Mouse (Mus musculus) gastrocnemius, adult 18-20 months (tissue): ENCODE results near the gene Grik4. TPM values are rescaled to one million over a fixed set of nuclear protein-coding genes. Genes with fewer than 3 reads are reported as not detected.
A peak's percentile ranks its signal among the peaks of the same experiment; 100 is the strongest.
"Not testable (repeated sequence)": the region's sequence is repeated elsewhere in the genome, so short reads cannot be mapped to it uniquely, and the experiment has no call there.

ENCODE experiments used
- DNase-seq: peaks from one replicate; pipeline ENCODE4 v3.0.0; 2021; ENCODE audit warnings: low spot score
- total RNA-seq, 2 experiments: library from RNA; stranded (reverse); gene quantifications; 2 replicates each; pipeline ENCODE4 v1.2.3; 2021

Gene Grik4
- total RNA-seq, 2 experiments from 2014 or later: 0.12 TPM; not detected in 1

- no peak for DNase-seq
Observed at GRCm38 (mm10) chr9:42799242-42799641, 145.1 kb downstream of the Grik4 start.

- DNase-seq: no peak
Observed at GRCm38 (mm10) chr9:42798280-42798679, 146.0 kb downstream of the Grik4 start.

- DNase-seq: no peak
Observed at GRCm38 (mm10) chr9:42797276-42797675, 147.0 kb downstream of the Grik4 start.

- DNase-seq: peak; percentile 4
Observed at GRCm38 (mm10) chr9:42795881-42796280, 148.4 kb downstream of the Grik4 start.

GRCm38 (mm10) chr9:42794006-42794405 is 150.3 kb downstream of the Grik4 start:
- DNase-seq: no peak

GRCm38 (mm10) chr9:42793581-42793980 is 150.7 kb downstream of the Grik4 start:
- no peak for DNase-seq

GRCm38 (mm10) chr9:42792381-42792780 is 151.9 kb downstream of the Grik4 start:
- DNase-seq: no peak

GRCm38 (mm10) chr9:42791779-42792178 is 152.5 kb downstream of the Grik4 start:
- no peak for DNase-seq

GRCm38 (mm10) chr9:42791346-42791745 is 152.9 kb downstream of the Grik4 start:
- DNase-seq: no peak

GRCm38 (mm10) chr9:42788471-42788870 is 155.8 kb downstream of the Grik4 start:
- DNase-seq: peak; percentile 40

- DNase-seq: no peak
Observed at GRCm38 (mm10) chr9:42786882-42787281, 157.4 kb downstream of the Grik4 start.

- no peak for DNase-seq
Observed at GRCm38 (mm10) chr9:42786286-42786685, 158.0 kb downstream of the Grik4 start.

GRCm38 (mm10) chr9:42785173-42785830 is 159.0 kb downstream of the Grik4 start:
- DNase-seq: no peak

GRCm38 (mm10) chr9:42783248-42783903 is 160.9 kb downstream of the Grik4 start:
- no peak for DNase-seq

GRCm38 (mm10) chr9:42778471-42779263 is 165.6 kb downstream of the Grik4 start:
- DNase-seq: not testable (repeated sequence)

GRCm38 (mm10) chr9:42777913-42778312 is 166.4 kb downstream of the Grik4 start:
- no peak for DNase-seq

GRCm38 (mm10) chr9:42776804-42777203 is 167.5 kb downstream of the Grik4 start:
- DNase-seq: no peak

- DNase-seq: no peak
Observed at GRCm38 (mm10) chr9:42764823-42765560, 179.3 kb downstream of the Grik4 start.

- no peak for DNase-seq
Observed at GRCm38 (mm10) chr9:42758682-42759205, 185.5 kb downstream of the Grik4 start.

- no peak for DNase-seq
Observed at GRCm38 (mm10) chr9:42757012-42757640, 187.2 kb downstream of the Grik4 start.

GRCm38 (mm10) chr9:42754699-42755098 is 189.6 kb downstream of the Grik4 start:
- no peak for DNase-seq
